Mouse (Mus musculus): ENCODE results near the gene 1700023F06Rik. TPM values are rescaled to one million over a fixed set of nuclear protein-coding genes. Genes with fewer than 3 reads are reported as not detected.

The 1700023F06Rik gene
- polyA plus RNA-seq, 1 experiment from 2014 or later = 1.2 TPM

DNA sequence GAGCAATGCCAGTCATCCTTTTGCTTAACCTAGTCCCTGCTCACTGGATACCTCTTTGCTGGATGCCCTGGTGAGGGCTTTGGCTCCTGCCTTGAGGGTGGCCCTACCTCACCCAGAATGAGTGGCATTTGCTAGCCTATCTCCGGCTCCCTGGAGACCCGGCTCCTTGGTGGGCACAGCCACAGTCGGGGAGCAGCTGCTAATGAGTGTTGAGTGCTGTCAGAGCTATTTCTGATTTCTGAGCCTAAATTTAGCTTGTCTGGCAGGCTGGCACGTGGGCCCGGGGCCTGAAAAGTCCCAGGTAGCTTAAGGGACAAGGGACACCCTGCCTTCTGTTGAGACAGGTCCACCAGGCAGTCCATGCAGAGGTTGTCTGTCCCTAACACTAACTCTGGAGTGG is 31.1 kb downstream of the 1700023F06Rik start:
- ATAC-seq (ENCODE audit: insufficient read depth) (no peak), DNase-seq (no peak)
- H3K27ac ChIP-seq (ENCODE audit: low read depth) = no peak overlapping the region
- H3K9me3 ChIP-seq (ENCODE audit: low read depth, low read length) = no peaks in the 10 kb centered on the region
- no peaks in the 10 kb centered on the region for H3K4me1 ChIP-seq (ENCODE audit: insufficient read depth)
- TF ChIP-seq CTCF (IDR thresholded peaks at IDR 0.05; ENCODE audit: low read depth) = no peak
- H3K4me2 ChIP-seq = no peak overlapping the region
- peaks cover 10% of the 10 kb centered on the region; the same call in 1 of the 2 replicates for H3K27me3 ChIP-seq (ENCODE audit: insufficient read depth, low read length)
- H3K4me3 ChIP-seq (ENCODE audit: low read depth, low read length) = no peak overlapping the region
- WGBS = 80% methylated on average over 5 of the region's 5 CpGs
- H3K9ac ChIP-seq = no peak overlapping the region
- H3K36me3 ChIP-seq (ENCODE audit: insufficient read depth) = no peaks in the 10 kb centered on the region

DNA sequence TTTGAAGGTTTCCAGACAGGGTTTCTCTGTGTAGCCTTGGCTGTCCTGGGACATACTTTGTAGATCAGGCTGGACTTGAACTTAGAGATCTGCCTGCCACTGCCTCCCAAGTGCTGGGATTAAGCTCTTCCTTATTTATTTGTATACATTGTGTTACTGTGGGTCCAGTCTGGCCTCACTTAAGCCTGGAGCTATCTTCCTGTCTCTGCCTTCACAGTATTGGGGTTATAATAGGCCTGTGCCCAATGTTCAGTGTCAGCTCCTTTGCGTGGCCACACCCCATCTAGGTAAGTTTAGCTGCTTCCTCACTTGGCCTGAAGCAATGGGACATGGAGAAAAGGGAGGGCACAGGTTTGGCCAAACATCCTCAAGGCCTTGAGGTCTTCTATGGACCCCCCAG is 31.8 kb downstream of the 1700023F06Rik start:
- H3K9ac ChIP-seq = no peak overlapping the region
- H3K27me3 ChIP-seq (ENCODE audit: insufficient read depth, low read length) = peaks cover 17% of the 10 kb centered on the region
- no peak overlapping the region for H3K4me3 ChIP-seq (ENCODE audit: low read depth, low read length)
- H3K9me3 ChIP-seq (ENCODE audit: low read depth, low read length) = no peaks in the 10 kb centered on the region
- 85% methylated on average over 1 of the region's 1 CpGs for whole genome bisulfite sequencing
- no peaks in the 10 kb centered on the region for H3K36me3 ChIP-seq (ENCODE audit: insufficient read depth)
- no peak overlapping the region for H3K27ac ChIP-seq (ENCODE audit: low read depth)
- H3K4me2 ChIP-seq = no peak overlapping the region
- DNase-seq = no peak
- ATAC-seq (ENCODE audit: insufficient read depth) = no peak
- TF ChIP-seq CTCF (IDR thresholded peaks at IDR 0.05; ENCODE audit: low read depth) = no peak
- no peaks in the 10 kb centered on the region for H3K4me1 ChIP-seq (ENCODE audit: insufficient read depth)

DNA sequence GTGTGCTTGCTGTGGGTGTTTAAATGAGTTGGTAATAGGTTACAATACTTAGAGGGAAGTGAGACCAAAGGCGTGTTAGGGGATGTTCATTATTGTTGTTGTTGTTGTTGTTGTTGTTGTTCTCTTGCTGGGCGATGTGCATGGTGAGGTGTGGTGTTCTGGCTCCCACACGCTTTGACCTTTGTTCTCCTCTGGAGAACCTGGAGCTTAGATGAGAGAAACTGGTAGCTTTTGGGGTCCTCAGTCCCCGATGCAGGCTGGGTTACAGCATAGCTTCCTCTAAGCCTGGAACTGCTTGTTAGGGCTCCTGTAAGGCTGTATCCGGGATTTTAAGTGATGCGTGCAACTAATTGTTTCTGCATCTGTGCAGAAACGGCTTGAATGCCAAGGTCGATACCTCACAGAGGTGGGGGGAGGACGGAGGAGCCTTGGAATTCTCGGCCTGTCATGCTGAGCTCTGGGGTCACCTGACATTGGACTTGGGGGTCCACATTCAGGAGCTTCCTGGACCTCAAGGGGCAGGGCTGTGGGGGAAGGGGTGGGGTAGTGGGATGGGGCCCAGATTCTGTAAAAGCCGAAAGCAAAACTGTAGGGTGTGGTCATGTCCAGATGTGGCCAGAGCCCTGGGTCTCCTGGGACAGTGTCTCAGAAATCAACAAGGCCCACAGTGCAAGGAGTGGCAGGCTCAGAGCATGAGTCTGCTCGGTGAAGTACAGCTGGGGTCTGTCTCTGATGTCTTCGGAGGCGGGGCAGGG is 32.5 kb downstream of the 1700023F06Rik start:
- Histone ChIP-seq H3K36me3 (ENCODE audit: insufficient read depth) (no peaks in the 10 kb centered on the region), H3K4me3 (ENCODE audit: low read depth, low read length) (no peak overlapping the region), H3K4me1 (ENCODE audit: insufficient read depth) (no peaks in the 10 kb centered on the region), H3K27me3 (ENCODE audit: insufficient read depth, low read length) (peaks cover 23% of the 10 kb centered on the region), H3K9ac (no peak overlapping the region), H3K9me3 (ENCODE audit: low read depth, low read length) (no peaks in the 10 kb centered on the region), H3K27ac (ENCODE audit: low read depth) (no peak overlapping the region), H3K4me2 (no peak overlapping the region)
- TF ChIP-seq CTCF (IDR thresholded peaks at IDR 0.05; ENCODE audit: low read depth) = no peak
- DNase-seq (no peak), ATAC-seq (ENCODE audit: insufficient read depth) (no peak)
- WGBS = 67% methylated on average over 14 of the region's 14 CpGs

DNA sequence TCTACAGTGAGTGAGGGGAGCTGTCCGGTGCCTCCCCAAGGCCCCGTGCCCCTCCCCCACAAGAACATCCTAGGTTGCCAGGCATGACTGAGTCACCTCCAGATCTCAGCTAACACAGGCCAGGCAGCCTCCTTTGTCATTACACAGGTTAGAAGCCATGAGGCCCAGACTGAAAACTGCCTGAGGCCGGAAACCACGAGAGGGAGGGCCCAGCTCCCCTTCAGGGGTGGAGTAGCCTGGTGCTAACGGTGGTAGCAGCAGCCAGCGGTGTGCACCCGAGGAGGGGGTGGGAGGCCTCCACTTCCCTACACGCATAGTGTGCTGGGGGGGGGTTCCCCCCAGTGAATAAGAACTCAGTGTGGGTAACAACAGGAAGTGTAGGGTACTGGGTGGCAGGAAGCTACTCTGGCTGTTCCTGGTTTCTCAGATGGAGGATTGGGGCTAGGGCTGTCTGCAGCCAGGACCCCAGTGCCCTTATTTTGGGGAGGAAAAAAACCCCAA is 33.4 kb downstream of the 1700023F06Rik start:
- H3K4me1 ChIP-seq (ENCODE audit: insufficient read depth) = no peaks in the 10 kb centered on the region
- DNase-seq (no peak), ATAC-seq (ENCODE audit: insufficient read depth) (no peak)
- no peak overlapping the region for H3K4me3 ChIP-seq (ENCODE audit: low read depth, low read length)
- WGBS = 41% methylated on average over 8 of the region's 8 CpGs
- H3K27me3 ChIP-seq (ENCODE audit: insufficient read depth, low read length) = peaks cover 32% of the 10 kb centered on the region
- no peak for TF ChIP-seq CTCF (IDR thresholded peaks at IDR 0.05; ENCODE audit: low read depth)
- no peak overlapping the region for H3K27ac ChIP-seq (ENCODE audit: low read depth)
- no peaks in the 10 kb centered on the region for H3K36me3 ChIP-seq (ENCODE audit: insufficient read depth)
- H3K9me3 ChIP-seq (ENCODE audit: low read depth, low read length) = no peaks in the 10 kb centered on the region
- H3K4me2 ChIP-seq = no peak overlapping the region
- H3K9ac ChIP-seq = no peak overlapping the region

- Histone ChIP-seq H3K36me3 (ENCODE audit: insufficient read depth) (no peaks in the 10 kb centered on the region), H3K4me2 (no peak overlapping the region), H3K4me3 (ENCODE audit: low read depth, low read length) (no peak overlapping the region), H3K9ac (no peak overlapping the region), H3K4me1 (ENCODE audit: insufficient read depth) (no peaks in the 10 kb centered on the region), H3K9me3 (ENCODE audit: low read depth, low read length) (no peaks in the 10 kb centered on the region), H3K27ac (ENCODE audit: low read depth) (no peak overlapping the region), H3K27me3 (ENCODE audit: insufficient read depth, low read length) (peaks cover 37% of the 10 kb centered on the region)
- ATAC-seq (ENCODE audit: insufficient read depth) (no peak), DNase-seq (no peak)
- no peak for TF ChIP-seq CTCF (IDR thresholded peaks at IDR 0.05; ENCODE audit: low read depth)
- 78% methylated on average over 5 of the region's 5 CpGs for WGBS
Measured at GRCm38 (mm10) chr11:103174411-103174832, 33.9 kb downstream of the 1700023F06Rik start.

DNA sequence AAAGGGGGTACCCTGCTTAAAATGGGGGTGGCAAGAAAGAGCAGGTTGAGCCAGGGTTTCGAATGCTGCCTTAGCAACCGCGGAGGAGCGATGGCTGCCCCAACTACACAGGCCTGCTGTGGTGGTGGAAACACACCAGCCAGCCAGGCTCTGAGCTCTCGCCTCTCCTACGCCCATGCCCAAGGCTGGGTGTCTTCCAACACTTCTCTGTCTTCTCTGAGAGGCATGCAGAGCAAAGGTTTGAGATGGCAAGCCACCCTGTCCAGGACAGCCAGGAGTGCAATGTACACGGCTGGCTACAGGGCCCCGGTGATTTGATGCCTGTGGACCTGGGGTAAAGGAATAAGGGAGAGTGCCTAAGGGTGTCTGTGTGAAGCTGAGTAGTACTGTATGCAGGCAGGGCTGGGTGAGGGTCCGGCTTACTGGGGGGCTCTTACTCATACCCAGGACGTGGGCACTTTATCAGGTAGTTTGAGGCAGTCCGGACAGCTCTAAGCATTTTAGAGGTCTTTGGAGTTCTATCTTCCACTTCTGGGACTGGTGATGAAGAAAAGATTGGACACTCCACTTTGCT is 34.5 kb downstream of the 1700023F06Rik start:
- Histone ChIP-seq H3K4me1 (ENCODE audit: insufficient read depth) (no peaks in the 10 kb centered on the region), H3K27me3 (ENCODE audit: insufficient read depth, low read length) (peaks cover 43% of the 10 kb centered on the region), H3K36me3 (ENCODE audit: insufficient read depth) (no peaks in the 10 kb centered on the region), H3K4me2 (no peak overlapping the region), H3K9me3 (ENCODE audit: low read depth, low read length) (no peaks in the 10 kb centered on the region), H3K4me3 (ENCODE audit: low read depth, low read length) (no peak overlapping the region), H3K9ac (no peak overlapping the region), H3K27ac (ENCODE audit: low read depth) (no peak overlapping the region)
- DNase-seq = no peak
- 92% methylated on average over 11 of the region's 11 CpGs for WGBS
- no peak for TF ChIP-seq CTCF (IDR thresholded peaks at IDR 0.05; ENCODE audit: low read depth)
- ATAC-seq (ENCODE audit: insufficient read depth) = no peak

GRCm38 (mm10) chr11:103173041-103173770 is 35.2 kb downstream of the 1700023F06Rik start:
- peaks cover 44% of the 10 kb centered on the region for H3K27me3 ChIP-seq (ENCODE audit: insufficient read depth, low read length)
- H3K36me3 ChIP-seq (ENCODE audit: insufficient read depth) = no peaks in the 10 kb centered on the region
- WGBS = 76% methylated on average over 7 of the region's 7 CpGs

More at GRCm38 (mm10) chr11:103173041-103173770, 35.2 kb downstream of the 1700023F06Rik start:
- Histone ChIP-seq H3K4me2 (no peak overlapping the region), H3K9ac (no peak overlapping the region), H3K4me3 (ENCODE audit: low read depth, low read length) (no peak overlapping the region), H3K4me1 (ENCODE audit: insufficient read depth) (no peaks in the 10 kb centered on the region), H3K27ac (ENCODE audit: low read depth) (no peak overlapping the region), H3K9me3 (ENCODE audit: low read depth, low read length) (no peaks in the 10 kb centered on the region)
- DNase-seq (no peak), ATAC-seq (ENCODE audit: insufficient read depth) (no peak)
- no peak for TF ChIP-seq CTCF (IDR thresholded peaks at IDR 0.05; ENCODE audit: low read depth)

All from lung, embryonic 14.5 days (tissue).